Mouse (Mus musculus): Measurements from ENCODE around the gene Cpa1.

Cpa1 gene

GRCm38 (mm10) chr6:30638674-30639268, at the start of gene Cpa1:
Cpa1 (plus strand) TSS chr6:30639218.
- DNase-seq: no peak

GRCm38 (mm10) chr6:30589819-30590218, 49.2 kb upstream of the Cpa1 start:
- DNase-seq: no peak

GRCm38 (mm10) chr6:30591851-30592404, 47.1 kb upstream of the Cpa1 start:
- no peak for DNase-seq

- no peak for DNase-seq
Measured at GRCm38 (mm10) chr6:30592417-30592974, 46.5 kb upstream of the Cpa1 start.

- no peak for DNase-seq
Measured at GRCm38 (mm10) chr6:30594364-30594763, 44.7 kb upstream of the Cpa1 start.

GRCm38 (mm10) chr6:30596230-30596898, 42.7 kb upstream of the Cpa1 start:
- no peak for DNase-seq

GRCm38 (mm10) chr6:30600033-30600432, 39.0 kb upstream of the Cpa1 start:
- DNase-seq: peak; percentile 20

- DNase-seq: no peak
Measured at GRCm38 (mm10) chr6:30600995-30601394, 38.0 kb upstream of the Cpa1 start.

- no peak for DNase-seq
Measured at GRCm38 (mm10) chr6:30604342-30604867, 34.6 kb upstream of the Cpa1 start.

- DNase-seq: no peak
Measured at GRCm38 (mm10) chr6:30605111-30605510, 33.9 kb upstream of the Cpa1 start.

- DNase-seq: no peak
Measured at GRCm38 (mm10) chr6:30605672-30606071, 33.3 kb upstream of the Cpa1 start.

- no peak for DNase-seq
Measured at GRCm38 (mm10) chr6:30610710-30611109, 28.3 kb upstream of the Cpa1 start, which contains the start of gene Cpa5. Cpa5 (plus strand) TSS chr6:30611010.

- no peak for DNase-seq
Measured at GRCm38 (mm10) chr6:30611212-30611611, 27.8 kb upstream of the Cpa1 start.

- DNase-seq: no peak
Measured at GRCm38 (mm10) chr6:30614251-30614650, 24.8 kb upstream of the Cpa1 start.

GRCm38 (mm10) chr6:30615741-30616140, 23.3 kb upstream of the Cpa1 start:
- DNase-seq: no peak

- no peak for DNase-seq
Measured at GRCm38 (mm10) chr6:30616491-30616941, 22.5 kb upstream of the Cpa1 start.

GRCm38 (mm10) chr6:30617020-30617958, 21.7 kb upstream of the Cpa1 start:
- DNase-seq: peak; percentile 5

GRCm38 (mm10) chr6:30617959-30618590, 20.9 kb upstream of the Cpa1 start:
- DNase-seq: no peak

- no peak for DNase-seq
Measured at GRCm38 (mm10) chr6:30618735-30619134, 20.3 kb upstream of the Cpa1 start.

GRCm38 (mm10) chr6:30619606-30620005, 19.4 kb upstream of the Cpa1 start:
- no peak for DNase-seq

- no peak for DNase-seq
Measured at GRCm38 (mm10) chr6:30620591-30620990, 18.4 kb upstream of the Cpa1 start.

GRCm38 (mm10) chr6:30620994-30621393, 18.0 kb upstream of the Cpa1 start:
- no peak for DNase-seq

All from kidney, adult 9 months (tissue).